Mouse (Mus musculus): Measurements from ENCODE around the gene Nop58.

- TF ChIP-seq CTCF (conservative IDR thresholded peaks at IDR 0.05; ENCODE audit: low read length) = no peak
- TF ChIP-seq NANOG (IDR thresholded peaks at IDR 0.05; ENCODE audit: borderline replicate concordance, low read length) = no peak
Observed at GRCm38 (mm10) chr1:59763781-59764251, 79.0 kb downstream of the Nop58 start.
